Mouse (Mus musculus) 3T3-L1 (cell line): ENCODE results near the gene Ubr3.

Source experiments
- DNase-seq: peaks from one replicate; pipeline ENCODE4 v3.0.0-alpha.2; 2015; ENCODE audit warnings: low read depth, low spot score

Ubr3 gene

GRCm38 (mm10) chr2:70031472-70031871 is 134.4 kb downstream of the Ubr3 start:
- DNase-seq, result no peak

DNA sequence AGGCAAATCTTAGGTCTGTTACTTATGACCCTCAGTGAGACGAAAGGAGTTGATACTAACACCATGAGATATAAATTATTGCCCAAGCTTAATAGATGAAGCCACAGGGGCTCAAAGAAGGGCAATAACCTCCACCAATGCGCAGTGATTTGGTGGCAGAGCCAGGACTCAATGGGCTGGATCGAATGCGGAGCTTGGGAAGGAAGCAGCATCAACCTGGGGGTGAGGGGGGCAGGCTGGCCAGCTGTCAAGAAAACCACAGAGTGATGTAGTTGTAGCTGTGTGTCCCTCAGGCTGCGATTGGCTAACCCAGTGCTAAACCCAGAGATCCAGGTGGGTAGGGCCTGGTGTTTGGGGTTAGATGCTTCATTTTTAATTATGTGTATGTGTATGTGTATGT is 137.8 kb downstream of the Ubr3 start:
- DNase-seq, result no peak

GRCm38 (mm10) chr2:70035358-70035757 is 138.3 kb downstream of the Ubr3 start:
- DNase-seq, result no peak

GRCm38 (mm10) chr2:70037221-70037620 is 140.2 kb downstream of the Ubr3 start:
- DNase-seq, result peak; percentile 34

DNA sequence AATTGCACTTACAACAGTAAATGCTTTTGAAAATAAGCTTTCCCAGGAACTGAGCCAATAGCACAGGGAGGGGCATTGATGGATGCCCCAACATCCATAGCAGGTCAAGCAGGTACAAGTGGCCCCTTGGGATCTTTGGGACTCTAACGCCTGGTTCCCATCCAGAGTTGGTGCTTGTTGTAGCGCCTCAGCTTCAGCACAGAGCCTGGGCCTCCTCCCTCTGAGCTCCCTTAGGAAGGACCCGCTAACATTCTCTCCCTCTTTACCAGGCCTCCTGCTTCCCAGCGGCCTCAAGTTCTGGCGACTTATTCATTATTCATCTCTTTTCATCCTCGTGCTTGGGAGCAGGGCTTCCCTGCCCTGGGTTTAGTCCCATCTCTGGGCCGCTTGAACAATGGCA is 141.7 kb downstream of the Ubr3 start, which contains the start of gene Myo3b:
Gene Myo3b (plus strand): TSS at position 375 of the 400 bp plus-strand sequence.
- no peak for DNase-seq

DNA sequence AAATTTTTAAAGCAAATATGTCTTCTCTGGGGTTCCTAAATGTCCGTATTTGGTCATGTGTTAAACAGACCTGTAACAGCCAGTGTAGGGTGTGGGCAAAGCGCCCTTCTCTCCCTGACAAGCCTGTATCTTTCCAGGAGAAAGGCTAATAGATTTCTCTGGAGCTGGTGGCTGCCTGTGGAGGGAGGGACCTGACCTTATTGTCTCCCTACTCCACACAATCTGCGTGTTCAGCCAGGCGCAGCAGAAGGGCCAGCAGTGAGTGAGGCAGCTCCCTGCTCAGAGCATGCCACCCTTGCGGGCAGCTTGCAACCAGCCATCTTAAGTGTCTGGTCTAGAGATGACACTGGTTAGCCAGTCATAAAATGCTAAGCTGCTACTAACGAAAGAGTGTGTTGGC is 147.4 kb downstream of the Ubr3 start:
- DNase-seq, result no peak

GRCm38 (mm10) chr2:70047868-70048267 is 150.8 kb downstream of the Ubr3 start:
- no peak for DNase-seq

- no peak for DNase-seq
Measured at GRCm38 (mm10) chr2:70053803-70054202, 156.8 kb downstream of the Ubr3 start.

GRCm38 (mm10) chr2:70058201-70058600 is 161.2 kb downstream of the Ubr3 start:
- no peak for DNase-seq

DNA sequence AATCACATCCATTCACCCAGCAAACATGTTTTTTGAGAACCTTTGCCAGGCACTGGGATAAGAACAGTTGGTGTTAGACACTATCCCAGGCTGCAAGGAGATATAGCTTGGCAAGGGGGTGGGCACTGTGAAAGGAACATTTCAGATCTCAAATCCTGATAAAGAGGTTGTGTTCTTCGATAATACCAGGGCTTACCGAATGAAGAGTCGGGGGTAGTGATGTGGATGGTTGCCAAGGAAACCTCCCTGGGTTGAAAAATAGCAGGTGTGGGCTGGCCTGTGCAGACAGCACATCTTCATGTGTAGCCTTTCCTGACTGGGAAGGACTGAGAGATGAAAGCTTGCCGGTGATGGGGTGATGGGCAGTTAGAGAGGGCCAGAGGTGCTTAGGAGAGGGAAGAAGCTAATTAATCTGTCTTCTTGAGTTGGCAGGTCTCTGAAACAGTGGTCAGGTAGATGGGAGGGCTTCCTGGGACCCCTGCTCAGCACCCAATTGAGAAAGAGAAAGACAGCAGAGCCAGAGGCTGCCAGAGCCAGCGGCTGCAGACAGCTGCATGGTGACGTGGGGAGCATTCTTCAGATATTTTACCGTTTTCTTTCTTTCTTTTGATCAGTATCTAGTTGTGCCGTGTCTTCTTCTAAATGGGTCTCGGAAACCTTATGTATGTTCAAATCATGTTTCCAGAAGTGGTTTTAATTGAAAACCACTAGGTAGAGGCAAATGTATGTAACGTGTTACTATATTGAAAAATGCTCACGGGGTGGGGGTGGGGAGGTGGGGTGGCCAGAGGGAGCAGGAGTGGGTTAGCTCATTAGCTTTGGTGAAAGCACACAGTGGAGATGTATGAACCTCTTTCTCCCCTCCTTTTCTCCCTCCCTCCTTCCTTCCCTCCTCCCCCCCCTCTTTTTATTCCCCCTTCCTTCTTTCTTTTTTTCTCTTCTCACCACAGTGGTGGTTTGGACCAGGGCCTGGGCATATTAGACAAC is 163.6 kb downstream of the Ubr3 start:
- DNase-seq, result no peak

- no peak for DNase-seq
Measured at GRCm38 (mm10) chr2:70065116-70065515, 168.1 kb downstream of the Ubr3 start.

DNA sequence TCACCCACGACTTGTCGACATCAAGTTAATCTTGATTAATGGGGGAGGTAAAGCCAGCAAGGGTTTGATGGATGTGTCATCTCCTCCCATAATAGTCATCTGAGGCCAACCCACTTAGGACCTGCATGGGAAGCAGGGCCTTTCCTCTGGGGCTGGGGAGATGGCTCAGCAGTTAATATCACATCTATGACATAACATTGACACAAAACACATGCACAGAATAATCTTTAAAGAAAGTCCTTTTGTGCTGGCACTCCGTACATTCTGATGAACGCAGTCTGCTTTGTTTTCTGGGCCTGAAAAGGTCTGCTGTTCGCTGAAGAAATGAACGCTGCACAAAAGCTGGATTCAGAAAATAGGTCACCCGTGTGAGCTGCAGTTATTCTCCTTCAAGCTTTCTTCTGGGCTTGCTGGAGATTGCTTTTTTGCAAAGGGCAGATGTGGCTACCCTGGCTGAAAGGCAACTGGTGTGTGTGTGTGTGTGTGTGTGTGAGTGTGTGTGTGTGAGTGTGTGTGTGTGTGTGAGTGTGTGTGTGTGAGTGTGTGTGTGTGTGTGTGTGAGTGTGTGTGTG is 168.8 kb downstream of the Ubr3 start:
- DNase-seq, result no peak

GRCm38 (mm10) chr2:70066338-70067022 is 169.4 kb downstream of the Ubr3 start:
- DNase-seq, result no peak

DNA sequence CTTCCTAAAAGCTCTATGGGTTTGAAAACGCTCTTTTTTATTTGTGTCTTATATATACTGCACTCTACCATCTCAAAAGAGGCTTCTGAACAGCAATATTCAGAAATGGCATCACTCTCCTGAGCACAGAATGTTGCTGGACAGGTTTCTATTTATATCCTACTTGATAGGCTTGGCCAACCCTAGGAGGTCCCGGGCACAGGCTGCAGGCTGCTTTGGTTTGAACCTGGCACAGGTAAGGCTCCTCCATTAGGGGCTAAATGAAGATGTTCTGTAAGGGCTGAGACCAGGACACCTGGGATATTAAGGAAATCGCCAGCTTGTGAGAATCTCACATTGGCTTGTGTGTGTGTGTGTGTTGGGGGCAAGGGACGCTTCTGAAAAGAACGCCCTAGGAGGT is 172.8 kb downstream of the Ubr3 start:
- DNase-seq, result no peak
